Mouse (Mus musculus): ENCODE measurements around the gene 2610021A01Rik. TPM values are rescaled to one million over a fixed set of nuclear protein-coding genes. Genes with fewer than 3 reads are reported as not detected.
"Not testable (repeated sequence)": the region's sequence is repeated elsewhere in the genome, so short reads cannot be mapped to it uniquely, and the experiment has no call there.

The 2610021A01Rik gene
- polyA plus RNA-seq, 1 experiment from 2014 or later, result 16.8 TPM

GRCm38 (mm10) chr7:41611654-41612053 lies 12.6 kb downstream of the 2610021A01Rik start:
- no peak overlapping the region for H3K9ac ChIP-seq (ENCODE audit: low read length)
- ATAC-seq (ENCODE audit: insufficient number of reproducible peaks, low FRiP score, low TSS enrichment, low read depth) (no peak), DNase-seq (ENCODE audit: low spot score) (no peak)
- no peaks in the 10 kb centered on the region for H3K9me3 ChIP-seq (ENCODE audit: control insufficient read depth, low read length)
- no peaks in the 10 kb centered on the region for H3K4me1 ChIP-seq (ENCODE audit: control insufficient read depth, insufficient read depth, low read length)
- WGBS, result 85% methylated on average over 3 of the region's 3 CpGs
- no peaks in the 10 kb centered on the region for H3K27me3 ChIP-seq (ENCODE audit: control insufficient read depth, insufficient read depth, low read length)
- H3K4me3 ChIP-seq (ENCODE audit: low read depth, low read length), result no peak overlapping the region
- no peak overlapping the region for H3K4me2 ChIP-seq (ENCODE audit: low read depth, severe bottlenecking)
- no peaks in the 10 kb centered on the region; the same call in 1 of the 2 replicates for H3K36me3 ChIP-seq (ENCODE audit: control insufficient read depth, insufficient read depth, low read length)
- no peak overlapping the region for H3K27ac ChIP-seq (replicated peaks; ENCODE audit: low read depth, low read length)

DNA sequence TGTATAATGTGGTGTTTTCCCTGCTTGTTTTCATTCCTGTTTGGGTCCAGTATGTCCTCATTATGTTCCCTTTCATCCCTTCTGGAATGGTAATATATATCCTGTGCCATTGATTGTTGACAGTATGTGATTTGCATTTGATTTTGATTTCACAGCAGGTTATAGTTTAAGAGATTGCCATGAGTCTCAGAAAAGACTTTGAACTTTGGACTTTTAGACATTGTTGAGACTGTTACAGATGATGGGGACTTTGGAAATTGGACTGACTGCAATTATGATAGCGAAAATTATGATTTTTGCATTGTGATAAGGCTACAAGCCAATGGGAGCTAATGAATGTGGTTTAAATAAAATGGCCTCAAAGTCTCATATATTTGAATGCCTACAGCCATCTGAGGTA lies 17.2 kb downstream of the 2610021A01Rik start:
- not testable (repeated sequence) for DNase-seq (ENCODE audit: low spot score); H3K9ac ChIP-seq (ENCODE audit: low read length); H3K36me3 ChIP-seq (ENCODE audit: control insufficient read depth, insufficient read depth, low read length); ATAC-seq (ENCODE audit: insufficient number of reproducible peaks, low FRiP score, low TSS enrichment, low read depth); H3K4me1 ChIP-seq (ENCODE audit: control insufficient read depth, insufficient read depth, low read length); H3K27me3 ChIP-seq (ENCODE audit: control insufficient read depth, insufficient read depth, low read length); H3K4me3 ChIP-seq (ENCODE audit: low read depth, low read length); H3K27ac ChIP-seq (replicated peaks; ENCODE audit: low read depth, low read length); H3K9me3 ChIP-seq (ENCODE audit: control insufficient read depth, low read length); H3K4me2 ChIP-seq (ENCODE audit: low read depth, severe bottlenecking)
- 93% methylated on average over 1 of the region's 1 CpGs for WGBS

DNA sequence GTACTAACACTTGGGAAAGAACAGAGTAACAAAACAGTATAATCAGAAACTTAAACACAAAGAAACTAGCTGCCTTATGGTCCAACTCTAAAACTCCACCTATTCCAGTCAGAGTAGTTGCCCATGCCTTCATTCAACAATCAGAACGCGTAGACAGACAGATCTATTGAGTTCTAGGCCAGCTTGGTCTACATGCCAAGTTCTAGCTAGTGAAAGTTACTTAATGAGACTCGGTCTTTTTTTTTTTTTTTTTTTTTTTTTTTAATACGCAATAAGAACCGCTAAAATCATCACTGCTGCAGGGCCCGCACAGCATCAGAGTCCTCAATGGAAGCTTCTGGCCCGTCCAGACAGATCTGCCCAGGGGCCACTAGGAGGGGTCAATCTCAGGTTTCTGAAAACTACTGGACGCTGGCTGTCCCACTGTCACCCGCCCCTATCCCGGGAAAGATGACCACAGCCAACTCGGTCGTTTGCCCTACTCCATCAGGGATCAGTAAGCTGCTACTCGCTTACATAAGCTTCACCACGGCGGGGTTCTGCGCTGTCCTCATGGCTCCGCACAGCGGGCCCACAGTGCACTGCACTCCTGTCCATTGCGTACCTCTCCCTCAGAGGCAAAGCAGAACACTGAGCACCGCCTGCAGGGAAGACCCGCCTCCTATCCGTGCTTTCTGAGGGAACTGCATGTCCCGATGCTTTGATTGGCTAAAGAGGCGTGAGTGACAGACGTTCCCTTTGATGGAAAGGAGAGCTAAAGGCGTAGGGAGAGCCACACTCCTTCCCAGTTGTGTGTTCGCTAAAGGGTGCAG lies 33.6 kb downstream of the 2610021A01Rik start, which contains the start of gene Zfp788:
Gene Zfp788 (plus strand): TSS at position 795 of the 812 bp plus-strand sequence.
- Histone ChIP-seq H3K4me2 (ENCODE audit: low read depth, severe bottlenecking) (peak within 1 kb of the TSS; percentile 65), H3K9me3 (ENCODE audit: control insufficient read depth, low read length) (no peaks in the 10 kb centered on the region), H3K4me1 (ENCODE audit: control insufficient read depth, insufficient read depth, low read length) (no peaks in the 10 kb centered on the region), H3K27ac (replicated peaks; ENCODE audit: low read depth, low read length) (peak within 1 kb of the TSS; percentile 38), H3K27me3 (ENCODE audit: control insufficient read depth, insufficient read depth, low read length) (no peaks in the 10 kb centered on the region), H3K36me3 (ENCODE audit: control insufficient read depth, insufficient read depth, low read length) (peaks cover 4% of the 10 kb centered on the region; the same call in 1 of the 2 replicates), H3K4me3 (ENCODE audit: low read depth, low read length) (peak within 1 kb of the TSS; percentile 41), H3K9ac (ENCODE audit: low read length) (peak within 1 kb of the TSS; percentile 53)
- WGBS, result under 1% methylated on average over 27 of the region's 27 CpGs
- DNase-seq (ENCODE audit: low spot score) (peak; percentile 88), ATAC-seq (ENCODE audit: insufficient number of reproducible peaks, low FRiP score, low TSS enrichment, low read depth) (peak; percentile 96)

DNA sequence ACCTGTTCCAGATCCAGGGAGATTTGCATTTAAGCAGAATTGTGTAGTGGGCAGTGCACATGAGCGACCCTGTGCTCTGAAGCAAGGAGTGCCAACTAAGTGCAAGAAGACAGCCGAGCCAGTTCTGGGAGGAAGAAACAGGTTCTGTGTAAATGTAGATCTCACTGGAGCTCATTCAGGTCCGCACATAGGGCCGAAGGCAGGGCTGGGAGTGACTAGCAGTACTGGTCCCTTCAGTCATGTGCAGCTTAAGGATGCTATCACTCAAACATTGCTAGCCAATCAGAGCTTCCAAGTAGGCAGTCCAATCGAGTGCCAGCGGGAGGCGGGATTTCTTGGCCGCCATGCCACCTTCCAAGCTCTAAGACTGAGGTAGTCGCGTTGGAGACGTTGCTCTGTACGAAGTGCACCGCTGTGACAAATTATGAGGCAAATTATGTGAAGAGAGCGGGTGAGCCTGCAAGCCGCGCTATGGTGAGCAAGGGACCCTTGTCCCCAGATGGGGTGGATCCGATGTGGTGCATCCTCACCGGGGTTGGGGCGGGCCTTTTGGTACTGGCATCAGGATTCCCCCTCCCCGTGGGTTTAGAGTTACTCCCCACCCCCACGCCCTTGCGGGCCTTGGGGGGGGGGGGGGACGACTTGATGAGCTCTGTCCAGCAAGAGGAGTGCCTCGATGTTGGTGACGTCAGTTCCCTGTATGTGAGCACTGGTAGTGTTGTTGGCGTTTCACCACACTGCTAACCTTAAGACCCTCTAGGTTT lies 34.4 kb downstream of the 2610021A01Rik start:
- Histone ChIP-seq H3K27me3 (ENCODE audit: control insufficient read depth, insufficient read depth, low read length) (no peaks in the 10 kb centered on the region), H3K9ac (ENCODE audit: low read length) (peak overlapping the region; percentile 53), H3K4me2 (ENCODE audit: low read depth, severe bottlenecking) (peak overlapping the region; percentile 65), H3K36me3 (ENCODE audit: control insufficient read depth, insufficient read depth, low read length) (peaks cover 5% of the 10 kb centered on the region; the same call in 1 of the 2 replicates), H3K27ac (replicated peaks; ENCODE audit: low read depth, low read length) (peak overlapping the region; percentile 38), H3K4me1 (ENCODE audit: control insufficient read depth, insufficient read depth, low read length) (no peaks in the 10 kb centered on the region), H3K9me3 (ENCODE audit: control insufficient read depth, low read length) (no peaks in the 10 kb centered on the region; the same call in 1 of the 2 replicates), H3K4me3 (ENCODE audit: low read depth, low read length) (peak overlapping the region; percentile 41)
- WGBS, result under 1% methylated on average over 26 of the region's 26 CpGs
- ATAC-seq (ENCODE audit: insufficient number of reproducible peaks, low FRiP score, low TSS enrichment, low read depth) (peak; percentile 97), DNase-seq (ENCODE audit: low spot score) (peak; percentile 87)

DNA sequence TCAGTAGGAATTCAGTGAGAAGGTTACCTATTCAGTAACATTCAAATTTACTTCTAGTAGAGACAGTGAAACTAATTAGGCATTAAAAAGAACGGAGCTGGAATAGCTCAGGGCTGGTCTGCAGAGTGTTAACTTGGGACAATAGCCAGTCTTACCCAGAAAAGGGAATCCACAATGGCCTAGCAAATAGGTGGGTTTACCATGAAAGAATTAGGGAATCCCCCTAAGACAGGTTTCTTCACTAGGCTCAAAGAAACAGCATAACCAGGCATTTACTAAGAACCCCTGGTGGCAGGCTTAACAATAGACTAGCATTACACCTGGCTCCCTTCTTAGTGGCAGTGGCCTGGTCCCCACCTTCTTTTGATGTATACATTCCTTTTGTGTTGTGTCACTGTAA lies 75.3 kb downstream of the 2610021A01Rik start:
- H3K4me3 ChIP-seq (ENCODE audit: low read depth, low read length); H3K4me1 ChIP-seq (ENCODE audit: control insufficient read depth, insufficient read depth, low read length); H3K4me2 ChIP-seq (ENCODE audit: low read depth, severe bottlenecking); H3K36me3 ChIP-seq (ENCODE audit: control insufficient read depth, insufficient read depth, low read length); H3K9ac ChIP-seq (ENCODE audit: low read length); ATAC-seq (ENCODE audit: insufficient number of reproducible peaks, low FRiP score, low TSS enrichment, low read depth); DNase-seq (ENCODE audit: low spot score); H3K9me3 ChIP-seq (ENCODE audit: control insufficient read depth, low read length); H3K27ac ChIP-seq (replicated peaks; ENCODE audit: low read depth, low read length); H3K27me3 ChIP-seq (ENCODE audit: control insufficient read depth, insufficient read depth, low read length): not testable (repeated sequence)
- WGBS, result 61% methylated on average over 1 of the region's 1 CpGs

Other genes starting within 250 kb of the 2610021A01Rik start
- 10.4 and 11.3 TPM in 2 replicates for gene AI987944, start 205.9 kb upstream of the 2610021A01Rik start, polyA plus RNA-seq (2014; fragmentation: Nextera tagmentation; extraction: Ambion mirVana)
- 0.40 and 0.47 TPM in 2 replicates for gene Vmn2r57, start 150.5 kb upstream of the 2610021A01Rik start, polyA plus RNA-seq (2014; fragmentation: Nextera tagmentation; extraction: Ambion mirVana)
- 0.13 TPM in 1 of 2 replicates, not detected in the other for gene Gm20449, start 99.8 kb upstream of the 2610021A01Rik start, polyA plus RNA-seq (2014; fragmentation: Nextera tagmentation; extraction: Ambion mirVana)
- gene AW146154, start 99.3 kb upstream of the 2610021A01Rik start, polyA plus RNA-seq (2014; fragmentation: Nextera tagmentation; extraction: Ambion mirVana), result 10.5 and 12.7 TPM in 2 replicates
- 0.30 TPM in 1 of 2 replicates, not detected in the other for gene Gm6871, start 25.6 kb upstream of the 2610021A01Rik start, polyA plus RNA-seq (2014; fragmentation: Nextera tagmentation; extraction: Ambion mirVana)
- 11.8 and 15.5 TPM in 2 replicates for gene Zfp788, start 34.0 kb downstream of the 2610021A01Rik start, polyA plus RNA-seq (2014; fragmentation: Nextera tagmentation; extraction: Ambion mirVana)

Measured in limb, embryonic 11.5 days (tissue).